Mouse (Mus musculus) E14TG2a.4 (cell line): ENCODE results near the gene Mapkapk2.

Experiments used
- CTCF ChIP-seq: conservative IDR thresholded peaks from 2 replicates; pipeline ENCODE4 v1.5.1; 2014; ENCODE audit warnings: low read length
- NANOG ChIP-seq: IDR thresholded peaks from 2 replicates; pipeline ENCODE4 v1.6.1; 2014; ENCODE audit warnings: borderline replicate concordance, low read length, mixed read lengths
- POU5F1 ChIP-seq: IDR thresholded peaks from 2 replicates; pipeline ENCODE4 v1.6.1; 2014; ENCODE audit warnings: low read length, borderline replicate concordance

DNA sequence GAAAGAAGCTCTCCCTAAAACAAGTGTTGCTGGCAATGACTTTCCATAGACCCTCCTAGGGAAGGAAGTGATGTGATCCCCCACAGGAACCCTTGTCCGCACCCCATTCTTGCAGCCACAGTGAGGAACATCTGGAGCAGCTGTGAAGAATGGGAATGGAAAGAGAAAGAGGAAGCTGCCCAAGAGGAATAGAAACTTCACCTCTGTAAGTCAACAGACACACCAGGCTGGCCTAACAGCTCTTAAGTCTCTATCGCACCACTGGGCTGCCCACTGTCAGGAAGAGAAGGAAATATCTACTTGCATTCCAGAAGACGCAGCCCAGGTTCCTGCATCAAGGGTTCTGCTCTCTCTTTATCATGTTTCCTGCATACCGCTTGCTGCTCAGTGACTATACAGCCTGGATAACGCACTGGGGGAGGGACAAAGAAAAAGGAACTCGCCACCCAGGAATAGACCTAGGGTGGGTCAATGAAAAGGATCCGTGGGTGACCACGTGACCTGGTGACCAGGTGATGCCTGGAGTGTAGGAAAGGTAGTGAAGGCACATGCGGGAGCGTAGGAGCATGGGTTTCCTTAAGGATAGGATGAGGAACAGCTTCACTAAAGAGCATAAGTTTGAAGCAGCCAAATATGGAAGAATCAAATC lies 6.3 kb upstream of the Mapkapk2 start:
- no peak for TF ChIP-seq CTCF
- TF ChIP-seq POU5F1 = no peak
- no peak for TF ChIP-seq NANOG
